Mouse (Mus musculus) lung, embryonic 14.5 days (tissue): Measurements from ENCODE around the gene Crocc. TPM values are rescaled to one million over a fixed set of nuclear protein-coding genes. Genes with fewer than 3 reads are reported as not detected.

Experiments
- ATAC-seq: fragments of 200-750 bp; cut with Nextera tagmentation; 2 replicates; pipeline ENCODE4 v1.8.0; 2017; ENCODE audit warnings: mild to moderate bottlenecking, moderate TSS enrichment, moderate library complexity; ENCODE audit not compliant: insufficient read depth
- DNase-seq: peaks from one replicate; pipeline ENCODE4 v3.0.0-alpha.2; 2015
- H3K27ac ChIP-seq: fragments of 300-500 bp; sonication (generic); 2 replicates; pipeline ENCODE4 v1.5.1; 2014; ENCODE audit warnings: low read depth, mild to moderate bottlenecking, moderate library complexity
- H3K27me3 ChIP-seq: fragments of 300-500 bp; sonication (generic); 2 replicates; pipeline ENCODE4 v1.6.1; 2014; ENCODE audit warnings: low read length, control low read depth; ENCODE audit not compliant: insufficient read depth
- H3K36me3 ChIP-seq: fragments of 300-500 bp; sonication (generic); 2 replicates; pipeline ENCODE4 v1.6.1; 2014; ENCODE audit warnings: control low read depth; ENCODE audit not compliant: insufficient read depth
- H3K4me1 ChIP-seq: fragments of 300-500 bp; sonication (generic); 2 replicates; pipeline ENCODE4 v1.6.1; 2014; ENCODE audit warnings: antibody characterized with exemption, control low read depth; ENCODE audit not compliant: insufficient read depth
- H3K4me2 ChIP-seq: fragments of 300-500 bp; sonication (generic); 2 replicates; pipeline ENCODE4 v1.6.1; 2014; ENCODE audit warnings: mild to moderate bottlenecking
- H3K4me3 ChIP-seq: fragments of 300-500 bp; sonication (generic); 2 replicates; pipeline ENCODE4 v1.5.1; 2014; ENCODE audit warnings: low read depth, low read length
- H3K9ac ChIP-seq: fragments of 300-500 bp; sonication (generic); 2 replicates; pipeline ENCODE4 v1.6.1; 2014
- H3K9me3 ChIP-seq: fragments of 300-500 bp; sonication (generic); 2 replicates; pipeline ENCODE4 v1.6.1; 2016; ENCODE audit warnings: low read depth, low read length, control low read depth
- CTCF ChIP-seq: IDR thresholded peaks from 2 replicates; pipeline ENCODE4 v1.5.1; 2016; ENCODE audit warnings: antibody characterized with exemption, low read depth
- WGBS: fragments of 180-500 bp; shearing (Covaris S2); extraction: QIAGEN DNeasy Blood & Tissue Kit; methylation state at CpG from one replicate; pipeline ENCODE4 v1.1.7; 2014; 5-methylcytosine and 5-hydroxymethylcytosine counted together
- polyA plus RNA-seq: library from polyadenylated mRNA; unstranded; fragments of >200 nt; fragmentation: Nextera tagmentation; extraction: Ambion mirVana; gene quantifications from 2 replicates; pipeline ENCODE4 v1.2.1, GENCODE M21; 2014

Gene Crocc
- 7.4 and 9.8 TPM in 2 replicates for polyA plus RNA-seq

DNA sequence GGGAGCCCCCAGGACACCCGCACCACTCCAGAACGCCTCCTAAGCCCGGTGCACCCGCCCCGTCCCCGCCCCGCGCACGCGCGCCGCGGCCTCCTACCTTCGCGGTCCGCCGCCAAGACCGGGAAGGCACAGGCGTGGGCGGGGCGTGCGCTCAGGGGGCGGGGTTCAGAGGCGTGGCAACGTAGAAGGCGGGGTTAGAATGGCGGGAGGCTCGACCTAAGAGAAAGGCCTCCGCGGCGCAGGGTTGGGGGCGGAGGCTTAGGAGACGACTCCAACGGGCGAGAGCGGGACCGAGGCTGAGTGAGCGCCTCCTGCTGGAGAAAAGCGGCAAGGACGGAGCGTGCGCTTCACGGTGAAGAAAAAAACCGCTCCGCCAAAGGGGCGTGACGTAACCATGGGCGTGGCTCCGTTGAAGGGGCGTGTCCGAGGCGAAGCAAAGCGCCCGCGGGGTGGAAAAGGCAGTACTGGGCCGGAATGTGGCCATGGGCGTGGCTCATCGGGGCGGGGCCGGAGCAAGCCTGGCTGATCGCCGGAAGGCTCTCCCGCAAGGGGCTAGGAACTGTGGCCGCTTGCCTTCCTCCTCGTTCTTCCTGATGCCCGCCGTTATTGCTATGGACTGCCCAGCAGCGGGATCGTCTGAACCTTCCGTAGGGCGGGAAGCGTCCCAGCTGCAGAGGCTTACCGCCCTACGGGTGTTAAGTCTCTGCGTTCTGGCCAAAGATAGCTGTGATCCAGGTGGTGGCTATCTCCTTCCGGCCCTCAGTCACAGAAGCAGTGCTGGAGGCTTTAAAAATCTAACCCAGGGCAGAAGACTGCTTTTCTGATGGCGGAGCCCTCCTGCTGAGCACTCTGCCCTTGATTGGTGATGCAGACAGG is at the start of gene Crocc:
Gene Crocc (minus strand): TSS at position 125 of the 876 bp plus-strand sequence.
- DNase-seq (peak; percentile 100), ATAC-seq (peak; percentile 93)
- no peaks in the 10 kb centered on the region for H3K27me3 ChIP-seq
- under 1% methylated on average over 77 of the region's 77 CpGs for WGBS
- no peaks in the 10 kb centered on the region for H3K9me3 ChIP-seq
- H3K4me3 ChIP-seq: peak within 1 kb of the TSS; percentile 67
- H3K9ac ChIP-seq: peak within 1 kb of the TSS; percentile 79
- H3K36me3 ChIP-seq: peaks cover 23% of the 10 kb centered on the region
- H3K27ac ChIP-seq: peak within 1 kb of the TSS; percentile 93
- TF ChIP-seq CTCF: peak; percentile 97
- H3K4me1 ChIP-seq: peaks cover 5% of the 10 kb centered on the region; the same call in 1 of the 2 replicates
- peak within 1 kb of the TSS; percentile 77 for H3K4me2 ChIP-seq

DNA sequence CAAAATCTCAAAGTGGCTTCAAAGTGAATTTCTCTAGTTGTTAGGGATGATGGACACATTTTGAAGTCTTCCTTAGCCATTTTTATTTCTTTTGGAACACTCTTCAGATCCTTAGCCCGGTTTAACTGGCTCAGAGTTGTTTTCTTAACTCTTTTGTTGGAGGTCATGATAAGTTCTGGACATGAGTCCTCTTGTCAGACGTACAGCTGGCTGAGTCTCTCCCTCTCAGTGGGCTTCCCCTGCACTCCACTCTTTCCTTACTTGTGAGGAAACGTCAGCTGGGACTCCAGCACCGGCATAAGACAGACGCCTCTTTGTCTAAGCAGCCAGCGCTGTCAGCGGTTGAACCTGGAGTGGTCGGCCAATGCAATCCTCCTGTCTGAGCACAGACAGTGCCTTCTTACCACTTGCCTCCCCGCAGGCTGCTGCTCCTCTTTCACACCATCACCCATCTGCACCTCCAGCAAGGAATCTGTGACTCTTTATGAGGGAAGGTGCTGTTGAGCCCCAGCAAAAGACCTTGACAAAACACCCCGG is 47.9 kb upstream of the Crocc start:
- no peak overlapping the region for H3K9ac ChIP-seq
- H3K27me3 ChIP-seq: no peaks in the 10 kb centered on the region
- no peak for TF ChIP-seq CTCF
- H3K9me3 ChIP-seq: no peaks in the 10 kb centered on the region; the same call in 1 of the 2 replicates
- H3K4me3 ChIP-seq: no peak overlapping the region
- no peak overlapping the region for H3K4me2 ChIP-seq
- ATAC-seq (peak; percentile 42; the same call in 1 of the 2 replicates), DNase-seq (peak; percentile 58)
- 8% methylated on average over 10 of the region's 10 CpGs for WGBS
- H3K4me1 ChIP-seq: no peaks in the 10 kb centered on the region
- H3K27ac ChIP-seq: no peak overlapping the region; the same call in 1 of the 2 replicates
- H3K36me3 ChIP-seq: peaks cover 20% of the 10 kb centered on the region

DNA sequence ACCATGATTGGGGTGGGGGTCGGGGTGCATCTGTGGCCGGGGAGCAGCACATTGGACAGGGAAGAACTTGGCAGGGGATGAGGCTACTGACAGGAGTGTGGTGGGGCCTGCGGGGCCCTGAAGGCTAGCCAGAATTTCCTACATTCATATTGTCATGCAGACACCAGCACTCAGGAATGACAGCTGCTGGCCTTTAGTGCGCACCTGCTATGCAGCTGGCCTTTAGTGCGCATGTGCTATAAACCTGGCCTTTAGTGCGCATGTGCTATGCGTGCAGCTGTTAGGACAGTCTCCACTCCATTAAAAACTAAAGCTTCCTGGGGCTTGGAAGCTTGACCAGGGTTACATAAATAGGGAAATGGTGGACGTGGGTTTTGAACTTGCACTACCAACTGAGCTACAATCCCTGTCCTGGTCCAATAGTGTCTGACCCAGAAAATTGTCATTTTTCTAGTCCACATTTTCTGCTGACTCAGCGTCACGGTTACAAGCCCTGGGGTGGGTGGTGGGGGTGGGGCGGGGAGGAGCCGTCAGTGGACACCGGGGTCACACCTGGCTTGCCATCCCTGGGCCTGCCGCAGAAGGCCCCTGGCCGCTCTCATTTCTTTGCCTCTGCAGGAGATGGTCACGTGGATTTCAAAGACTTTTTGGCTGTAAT is 46.3 kb upstream of the Crocc start:
- H3K27ac ChIP-seq: no peak overlapping the region
- H3K9me3 ChIP-seq: no peaks in the 10 kb centered on the region; the same call in 1 of the 2 replicates
- ATAC-seq (no peak), DNase-seq (no peak)
- H3K27me3 ChIP-seq: no peaks in the 10 kb centered on the region
- H3K4me2 ChIP-seq: no peak overlapping the region
- no peak overlapping the region for H3K4me3 ChIP-seq
- no peak overlapping the region for H3K9ac ChIP-seq
- WGBS: 69% methylated on average over 16 of the region's 16 CpGs
- H3K4me1 ChIP-seq: no peaks in the 10 kb centered on the region
- H3K36me3 ChIP-seq: peaks cover 10% of the 10 kb centered on the region; the same call in 1 of the 2 replicates
- TF ChIP-seq CTCF: no peak

DNA sequence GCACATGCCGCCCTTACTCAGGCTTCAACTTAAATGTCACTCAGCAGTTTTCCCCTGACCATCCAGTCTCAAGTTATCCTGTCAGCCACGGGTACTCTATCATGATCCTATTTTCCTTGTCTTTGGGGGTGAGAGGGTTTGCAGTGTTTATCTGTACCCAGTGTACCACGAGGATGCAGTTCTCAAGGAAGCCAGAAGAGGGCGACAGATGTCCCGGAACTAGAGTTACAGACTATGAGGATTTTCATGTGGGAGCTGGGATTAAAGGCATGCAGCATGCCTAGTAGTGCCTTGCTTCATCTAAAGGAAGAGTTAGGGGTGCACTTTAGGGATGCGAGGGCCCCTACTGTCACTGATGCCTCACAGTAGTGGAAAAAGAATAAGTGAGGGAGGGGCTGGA is 41.5 kb upstream of the Crocc start:
- H3K4me1 ChIP-seq: no peaks in the 10 kb centered on the region
- H3K9ac ChIP-seq: no peak overlapping the region
- ATAC-seq (no peak), DNase-seq (peak; percentile 67)
- H3K27ac ChIP-seq: no peak overlapping the region
- no peaks in the 10 kb centered on the region for H3K9me3 ChIP-seq
- no peaks in the 10 kb centered on the region for H3K27me3 ChIP-seq
- no peak overlapping the region for H3K4me2 ChIP-seq
- 62% methylated on average over 6 of the region's 6 CpGs for WGBS
- H3K4me3 ChIP-seq: no peak overlapping the region
- H3K36me3 ChIP-seq: no peaks in the 10 kb centered on the region
- TF ChIP-seq CTCF: peak; percentile 66

DNA sequence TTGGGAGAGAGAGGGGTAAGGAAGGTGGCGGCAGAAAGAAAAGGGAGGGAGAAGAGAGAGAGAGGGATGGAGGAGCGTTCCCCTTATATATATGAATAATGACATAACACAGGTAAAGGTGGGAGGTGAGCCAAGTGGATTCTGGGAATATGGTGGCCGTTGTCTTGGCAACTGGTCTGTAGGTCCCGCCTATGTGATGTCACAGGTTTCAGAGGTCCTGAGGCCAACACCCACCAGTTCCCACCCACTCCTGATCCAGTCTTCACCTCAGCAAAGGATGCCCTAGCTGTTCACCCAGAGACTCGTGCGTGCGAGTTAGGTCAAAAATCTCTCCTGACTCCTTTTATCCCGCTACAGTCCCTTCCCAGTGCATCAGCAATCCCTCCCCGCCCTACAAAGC is 40.9 kb upstream of the Crocc start:
- no peak for TF ChIP-seq CTCF
- ATAC-seq (no peak), DNase-seq (no peak)
- no peak overlapping the region for H3K9ac ChIP-seq
- no peaks in the 10 kb centered on the region for H3K27me3 ChIP-seq
- no peaks in the 10 kb centered on the region for H3K36me3 ChIP-seq
- H3K27ac ChIP-seq: no peak overlapping the region
- no peak overlapping the region for H3K4me3 ChIP-seq
- WGBS: 88% methylated on average over 9 of the region's 9 CpGs
- no peaks in the 10 kb centered on the region for H3K9me3 ChIP-seq
- no peaks in the 10 kb centered on the region for H3K4me1 ChIP-seq
- H3K4me2 ChIP-seq: no peak overlapping the region

DNA sequence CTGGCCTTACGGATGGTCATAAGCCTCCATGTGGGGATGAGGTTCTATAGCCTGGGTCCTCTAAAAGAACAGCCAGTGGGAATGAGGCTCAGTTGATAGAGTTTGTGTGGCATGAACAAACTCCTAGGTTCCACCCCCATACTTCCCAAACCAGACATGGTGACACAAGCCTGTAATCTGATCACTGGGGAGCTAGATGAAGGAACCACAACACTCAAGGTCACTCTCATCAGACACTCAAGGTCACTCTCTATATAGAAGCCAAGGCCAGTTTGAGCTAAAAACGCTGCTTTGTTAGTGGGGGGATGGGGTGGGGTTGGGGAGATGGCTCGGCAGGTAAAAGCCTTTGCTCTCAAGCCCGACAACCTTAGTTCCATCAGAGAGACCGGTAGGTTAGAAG is 39.6 kb upstream of the Crocc start:
- Histone ChIP-seq H3K4me1 (no peaks in the 10 kb centered on the region), H3K4me2 (no peak overlapping the region), H3K4me3 (no peak overlapping the region), H3K9me3 (no peaks in the 10 kb centered on the region), H3K9ac (no peak overlapping the region), H3K27me3 (no peaks in the 10 kb centered on the region), H3K36me3 (no peaks in the 10 kb centered on the region), H3K27ac (no peak overlapping the region)
- 61% methylated on average over 5 of the region's 5 CpGs for WGBS
- TF ChIP-seq CTCF: no peak
- ATAC-seq (no peak), DNase-seq (no peak)

DNA sequence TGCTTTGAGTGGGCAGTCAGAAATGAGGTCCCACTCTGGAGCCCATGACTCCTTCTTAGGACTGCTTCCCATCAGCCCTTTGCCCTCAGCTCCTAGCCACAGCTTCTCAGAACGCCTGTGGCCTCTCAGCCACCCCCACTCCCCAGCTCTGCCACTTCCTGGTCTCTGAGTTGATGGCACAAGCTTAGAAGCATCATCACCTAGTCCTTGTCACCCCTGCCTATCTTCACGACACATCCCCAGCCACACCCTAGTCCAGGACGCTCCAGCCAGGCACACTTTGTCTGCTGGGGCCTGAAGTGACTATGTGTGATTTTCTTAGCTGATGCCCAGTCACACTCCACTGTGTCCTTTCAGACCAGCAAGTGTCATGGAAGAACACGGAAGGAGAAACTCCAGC is 38.6 kb upstream of the Crocc start:
- no peak overlapping the region for H3K4me2 ChIP-seq
- H3K4me1 ChIP-seq: no peaks in the 10 kb centered on the region
- no peak overlapping the region for H3K4me3 ChIP-seq
- no peak for TF ChIP-seq CTCF
- H3K9me3 ChIP-seq: no peaks in the 10 kb centered on the region
- ATAC-seq (no peak), DNase-seq (no peak)
- no peak overlapping the region for H3K9ac ChIP-seq
- H3K27me3 ChIP-seq: no peaks in the 10 kb centered on the region
- 51% methylated on average over 4 of the region's 4 CpGs for WGBS
- no peaks in the 10 kb centered on the region for H3K36me3 ChIP-seq
- no peak overlapping the region for H3K27ac ChIP-seq
